Mouse (Mus musculus) kidney, adult 8-10 months (tissue): ENCODE measurements at regions not wholly inside any gene's neighbourhood (a gene's known extent, or its start where the extent isn't known, plus 50 kb on each side); places are given as distances from the start of the nearest gene placed in this dataset.
"Not testable (repeated sequence)": the region's sequence is repeated elsewhere in the genome, so short reads cannot be mapped to it uniquely, and the experiment has no call there.

Experiments used
- DNase-seq, 2 experiments: peaks; one replicate each; pipeline ENCODE4 v3.0.0; 2022

DNA sequence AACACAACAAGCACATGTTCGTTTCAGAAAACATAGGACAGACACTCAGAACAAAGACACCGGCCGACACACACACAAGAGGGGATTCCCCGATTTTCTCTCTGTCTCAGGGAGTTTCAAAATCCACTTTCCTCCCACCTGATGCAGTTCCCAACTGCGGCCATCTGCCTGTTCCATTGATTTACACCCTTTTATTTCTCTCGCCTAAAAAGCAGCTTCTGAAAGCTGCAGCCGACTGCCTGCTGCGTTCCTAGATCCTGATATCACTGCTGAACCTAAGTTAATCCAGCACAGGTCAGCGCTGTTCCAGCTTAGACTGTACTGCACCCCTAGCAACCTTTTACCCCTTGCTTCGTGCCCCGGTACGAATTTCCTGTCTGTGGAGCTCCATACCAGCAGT, 237.0 kb downstream of the Impad1 start:
- DNase-seq, result no peak

DNA sequence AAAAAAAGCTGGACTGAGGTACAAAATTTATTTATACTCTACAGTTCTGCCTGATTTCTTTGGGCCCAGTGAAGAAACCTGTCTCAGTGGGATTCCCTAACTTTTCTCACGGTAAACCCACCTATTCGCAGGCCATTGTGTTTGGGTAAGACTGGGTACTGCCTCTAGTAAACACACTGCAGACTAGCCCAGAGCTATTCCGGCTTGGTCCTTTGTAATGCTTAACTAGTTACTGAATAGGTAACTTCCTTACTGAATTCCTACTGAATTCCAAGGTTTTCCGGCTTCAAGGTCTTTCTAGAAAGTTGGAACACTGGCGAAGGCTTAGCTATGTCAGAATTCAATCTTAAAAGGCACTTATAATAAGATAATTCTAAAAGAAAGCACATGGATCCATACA, 242.9 kb downstream of the Impad1 start:
- DNase-seq, result no peak

DNA sequence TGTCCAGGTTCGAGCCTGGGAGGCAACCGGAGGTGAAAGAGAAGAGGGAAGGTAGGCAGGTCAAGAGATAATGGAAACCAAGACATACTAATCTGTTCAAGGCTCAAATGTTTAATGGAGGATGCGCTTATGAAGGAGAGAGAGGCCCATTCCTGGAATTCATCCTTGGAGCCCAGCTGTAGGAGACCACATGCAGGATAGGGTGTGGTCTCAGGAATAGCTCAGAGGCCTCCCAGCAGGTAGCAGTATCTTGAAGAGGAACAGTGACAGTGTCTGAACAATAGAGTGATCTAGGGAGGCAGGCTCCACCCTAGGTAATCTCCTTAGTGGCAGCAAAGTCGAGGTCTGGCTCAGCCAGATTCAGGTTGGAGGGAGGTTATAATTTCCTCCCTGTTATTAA, 243.3 kb downstream of the Impad1 start:
- DNase-seq, result no peak

DNA sequence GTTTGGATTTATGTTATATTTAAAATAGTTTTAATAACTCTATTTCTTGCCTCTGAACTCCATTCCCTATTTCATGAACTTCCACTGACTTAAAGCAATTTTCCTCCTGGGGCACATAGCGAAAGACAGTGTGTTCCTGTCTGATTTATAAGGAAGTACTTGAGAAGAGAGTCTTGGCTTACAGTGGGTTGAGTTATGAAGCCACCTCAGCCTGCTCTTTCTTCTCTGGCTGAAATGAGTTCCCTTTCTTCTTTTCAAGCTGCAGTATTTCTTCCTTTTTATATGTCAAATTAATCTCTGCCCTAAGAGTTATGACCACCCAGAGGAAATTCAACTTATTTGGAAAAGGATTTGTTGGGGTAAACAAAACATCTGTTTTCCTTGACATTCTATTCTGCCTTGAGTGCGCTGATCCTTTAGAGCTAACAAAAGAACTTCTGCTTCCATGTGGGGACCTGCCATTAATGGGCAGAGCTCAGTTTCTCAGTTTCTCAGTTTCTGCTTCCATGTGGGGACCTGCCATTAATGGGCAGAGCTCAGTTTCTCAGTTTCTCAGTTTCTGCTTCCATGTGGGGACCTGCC, 255.9 kb downstream of the Impad1 start:
- DNase-seq, result no peak

- DNase-seq, result no peak
Measured at GRCm38 (mm10) chr4:4532196-4532595, 261.0 kb downstream of the Impad1 start.

GRCm38 (mm10) chr4:4528311-4528710, 264.8 kb downstream of the Impad1 start:
- DNase-seq, result no peak

DNA sequence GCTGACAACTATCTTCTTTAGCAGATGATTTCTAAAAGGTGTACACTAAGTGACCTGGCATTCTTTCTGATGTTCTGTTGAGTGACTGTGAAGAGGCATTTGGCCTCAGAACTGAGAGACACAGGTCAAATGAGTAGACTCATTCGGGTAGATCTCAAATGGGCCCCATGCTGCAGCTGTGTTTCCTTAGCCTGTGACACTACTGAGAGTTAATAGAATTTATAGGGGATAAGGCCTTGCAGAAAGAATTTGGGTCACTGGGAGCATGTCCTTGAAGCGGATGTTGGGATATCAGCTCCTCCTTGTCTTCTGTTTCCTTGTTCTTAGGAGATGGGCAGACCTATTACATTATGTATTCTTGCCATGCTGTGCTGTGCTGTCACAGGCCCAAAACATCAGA, 271.4 kb downstream of the Impad1 start:
- no peak for DNase-seq

DNA sequence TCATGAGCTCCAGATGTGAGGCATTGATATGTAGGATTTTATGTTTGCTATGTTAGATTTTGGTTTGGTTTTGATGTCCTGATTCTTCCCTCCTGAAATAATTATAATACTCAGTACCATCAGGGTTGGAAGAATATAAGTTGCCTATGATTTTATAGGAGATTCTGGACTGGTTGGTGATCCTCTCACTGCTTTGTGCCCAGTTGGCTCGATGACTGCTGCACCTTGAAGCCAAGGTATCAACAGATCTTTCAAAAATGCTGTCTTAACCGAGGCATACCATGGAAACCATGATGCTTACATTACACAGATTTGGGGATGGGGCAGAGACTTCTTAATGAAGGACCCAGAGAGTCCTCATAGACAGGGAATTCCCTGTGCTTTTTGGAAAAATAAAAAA, 274.4 kb downstream of the Impad1 start:
- no peak for DNase-seq

DNA sequence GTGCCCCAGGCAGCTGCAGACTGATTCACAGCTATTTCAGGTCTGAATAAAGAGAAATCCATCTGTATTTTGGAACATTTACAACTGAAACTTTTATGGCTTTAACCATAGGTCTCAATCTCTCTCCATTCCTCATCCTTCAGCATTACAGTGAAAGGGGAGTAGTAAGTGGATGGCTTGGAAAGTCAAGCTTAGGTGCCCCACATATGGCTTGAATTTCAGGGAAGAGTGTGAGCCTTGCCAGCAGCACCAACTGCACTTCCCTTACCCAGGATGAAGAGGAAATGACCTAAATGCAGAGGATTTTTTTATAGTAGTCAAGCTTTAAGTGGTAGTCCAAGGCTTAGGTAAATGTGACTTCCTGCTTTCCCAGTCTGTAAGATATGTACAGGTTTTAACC, 279.8 kb downstream of the Impad1 start:
- no peak for DNase-seq

DNA sequence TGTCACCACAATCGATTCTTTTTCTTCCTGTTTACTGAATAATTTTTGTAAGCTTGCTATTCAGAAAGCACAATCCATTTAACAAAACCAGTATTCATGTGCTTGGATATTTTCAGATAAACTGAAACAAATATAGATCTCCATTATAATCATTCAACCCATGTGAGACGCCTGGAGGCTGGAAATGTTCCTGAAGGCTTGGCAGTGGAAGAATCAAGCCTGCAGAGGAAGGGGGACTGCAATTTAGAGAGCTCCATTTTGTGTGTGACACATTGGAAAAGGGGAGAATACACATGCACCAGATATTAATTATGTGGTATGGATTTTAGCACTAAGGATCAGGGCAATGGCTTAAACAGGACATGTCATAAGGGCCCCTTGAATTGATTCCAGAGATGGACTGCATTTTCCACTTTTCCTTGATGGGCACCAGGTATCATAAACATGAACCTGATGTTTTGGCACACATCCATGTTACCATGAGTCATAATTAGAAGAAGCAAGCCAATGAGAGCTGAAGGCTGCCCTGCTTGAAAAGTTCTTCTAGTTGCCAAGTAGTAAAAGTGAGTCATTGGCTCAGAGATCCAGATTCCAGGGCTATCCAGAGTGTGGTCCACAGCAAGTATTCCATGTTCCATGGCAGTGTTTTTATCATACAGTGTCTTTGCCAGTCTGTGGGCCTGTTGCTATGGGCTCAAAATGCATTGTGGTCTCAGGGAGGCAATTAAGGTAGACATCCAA, 282.8 kb downstream of the Impad1 start:
- no peak for DNase-seq

- no peak for DNase-seq
Measured at GRCm38 (mm10) chr4:4509296-4509695, 283.9 kb downstream of the Impad1 start.

DNA sequence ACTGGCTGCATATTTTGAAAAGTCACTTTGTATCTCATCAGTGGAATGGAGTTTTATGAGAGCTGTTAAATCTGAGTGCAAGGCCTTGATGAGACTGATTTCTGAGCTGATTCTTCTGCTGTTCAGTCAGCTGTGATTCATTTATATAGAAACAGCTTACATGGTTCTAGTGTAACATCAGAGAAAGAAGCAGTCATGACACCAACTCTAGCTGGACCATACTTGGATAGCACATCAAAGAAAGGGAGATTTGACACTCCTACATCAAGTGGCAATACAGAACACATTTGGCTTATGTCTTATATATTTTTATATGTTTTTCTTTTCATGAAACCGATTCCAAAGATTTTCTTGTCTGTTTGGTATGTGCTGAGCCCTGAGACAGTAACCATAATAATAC, 296.0 kb downstream of the Impad1 start:
- DNase-seq, result no peak

DNA sequence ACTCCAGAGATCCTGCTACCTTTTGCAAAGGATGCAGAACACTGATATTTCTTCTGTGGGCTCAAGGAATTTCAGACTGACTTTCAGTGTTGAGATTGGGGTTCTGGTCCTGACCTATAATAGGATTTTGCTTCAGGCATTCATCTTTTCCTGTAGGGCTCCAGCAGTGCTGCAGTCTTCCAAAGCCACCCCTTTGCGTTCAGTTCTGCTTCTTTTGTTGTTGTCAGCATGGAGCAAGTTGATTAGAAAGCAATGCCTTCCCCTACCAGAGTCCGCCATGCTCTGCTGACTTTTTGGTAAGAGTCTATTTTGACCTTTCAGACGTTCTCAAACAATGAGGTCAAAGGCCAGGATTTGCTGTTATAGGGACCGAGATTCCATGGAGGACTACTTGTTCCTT, 297.0 kb downstream of the Impad1 start:
- no peak for DNase-seq

- no peak for DNase-seq
Measured at GRCm38 (mm10) chr4:4465169-4465714, 327.9 kb downstream of the Impad1 start.

- DNase-seq, result no peak
Measured at GRCm38 (mm10) chr4:4464130-4464700, 328.9 kb downstream of the Impad1 start.

DNA sequence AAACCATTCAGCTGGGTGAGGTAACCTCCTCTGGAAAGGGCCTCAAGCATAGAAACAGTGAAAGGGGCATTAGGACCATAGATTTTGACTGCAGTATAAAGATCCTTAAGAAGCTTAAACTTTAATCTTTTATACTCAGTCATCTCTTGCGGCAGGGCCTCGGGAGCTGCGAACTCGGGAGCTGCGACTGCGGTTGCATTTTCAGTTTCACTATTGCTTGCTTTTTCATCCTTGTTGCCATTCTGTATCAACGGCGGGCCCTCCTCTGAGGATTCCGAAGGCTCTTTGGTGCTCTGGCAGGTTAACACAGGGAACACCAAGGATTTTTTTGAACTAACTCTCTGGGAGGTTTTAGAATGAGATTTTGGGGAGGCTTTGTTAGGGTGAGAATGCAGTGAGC, 333.9 kb downstream of the Impad1 start:
- DNase-seq, result no peak

DNA sequence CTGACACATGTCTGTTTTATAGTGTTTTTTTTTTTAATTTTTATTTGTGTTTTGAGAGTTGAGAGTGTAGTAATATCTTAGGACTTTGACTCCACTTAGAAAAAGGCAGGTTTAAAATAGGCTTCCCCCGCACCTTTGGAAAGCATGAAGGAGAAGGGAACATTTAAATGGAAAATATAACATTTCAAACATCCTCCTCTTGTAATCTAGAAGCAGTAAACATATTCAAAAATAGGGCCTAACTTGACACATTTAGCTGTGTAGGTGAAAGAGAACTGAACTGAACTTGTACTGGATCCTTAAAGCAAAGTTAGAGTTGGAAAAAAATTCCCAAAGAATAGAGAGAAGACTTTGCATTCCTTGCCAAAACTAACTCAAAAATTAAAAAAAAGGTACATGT, 343.1 kb downstream of the Impad1 start:
- no peak for DNase-seq

DNA sequence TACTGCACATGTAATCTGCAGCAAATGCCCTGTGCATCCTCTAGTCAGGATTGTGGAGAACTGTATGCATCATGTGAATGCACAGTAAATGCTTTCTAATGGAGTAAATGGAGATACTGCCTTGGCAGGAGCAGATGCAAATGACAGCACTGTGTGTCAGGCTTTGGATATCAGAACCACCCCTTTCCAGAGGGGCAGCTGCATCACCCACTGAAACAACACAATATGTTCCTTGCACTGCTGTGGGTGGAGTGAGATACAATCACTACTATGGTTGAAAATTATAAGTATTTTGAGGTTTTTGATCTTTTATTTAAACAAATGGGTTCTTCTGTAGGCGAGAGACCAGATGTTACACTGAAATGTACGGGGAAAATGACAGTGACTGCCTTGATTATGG, 350.5 kb downstream of the Impad1 start:
- DNase-seq, result no peak

- DNase-seq, result no peak
Measured at GRCm38 (mm10) chr4:4437559-4437958, 355.6 kb downstream of the Impad1 start.

GRCm38 (mm10) chr4:4424526-4424925, 347.2 kb upstream of the Sdr16c6 start:
- DNase-seq, result not testable (repeated sequence)

- DNase-seq, result no peak
Measured at GRCm38 (mm10) chr4:4403812-4404211, 326.5 kb upstream of the Sdr16c6 start.

DNA sequence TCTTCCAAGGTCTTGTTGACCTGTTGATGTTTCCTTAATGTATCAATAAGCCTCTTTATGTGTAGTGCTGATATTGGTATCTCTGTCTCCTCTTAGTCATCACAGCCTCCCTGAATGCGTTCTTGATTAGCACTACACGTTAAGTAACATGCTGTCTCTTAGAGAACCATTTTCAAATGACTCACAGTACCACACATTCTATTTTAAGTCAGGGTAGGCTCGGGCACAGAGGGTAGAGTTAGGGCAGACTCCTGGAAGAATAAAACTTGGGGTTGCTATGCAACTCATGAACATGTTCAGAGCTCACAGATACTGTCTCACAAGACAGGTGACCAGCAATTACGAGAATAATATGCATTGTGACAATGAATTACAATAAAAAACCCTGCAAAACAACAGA, 320.1 kb upstream of the Sdr16c6 start:
- no peak for DNase-seq

DNA sequence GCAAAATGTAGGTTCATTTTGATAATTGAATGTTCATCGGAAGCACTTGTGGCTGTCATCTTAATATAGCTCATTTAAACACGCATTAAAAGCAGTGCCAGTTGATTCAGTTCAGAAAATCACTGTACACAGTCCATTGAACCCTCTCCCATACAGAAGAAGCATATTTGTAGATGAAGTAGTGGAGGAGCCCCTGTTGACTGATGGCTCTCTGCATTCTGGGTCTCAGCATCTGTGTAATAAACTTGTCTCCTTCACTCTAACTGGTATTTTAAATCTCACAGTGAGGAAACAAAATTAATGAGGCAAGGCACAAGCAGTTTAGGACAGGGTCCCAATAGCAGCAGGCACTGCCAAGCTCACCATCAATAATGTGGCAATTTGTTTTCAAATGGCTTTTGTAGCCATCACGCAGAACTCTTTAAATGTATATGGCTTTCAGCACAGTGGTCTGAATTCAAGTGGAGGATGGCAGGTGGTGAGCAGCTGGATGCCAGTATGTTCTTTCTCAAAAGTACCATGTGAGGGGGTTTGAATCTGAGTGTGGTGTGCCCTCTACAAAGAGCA, 302.8 kb upstream of the Sdr16c6 start:
- DNase-seq, result no peak

DNA sequence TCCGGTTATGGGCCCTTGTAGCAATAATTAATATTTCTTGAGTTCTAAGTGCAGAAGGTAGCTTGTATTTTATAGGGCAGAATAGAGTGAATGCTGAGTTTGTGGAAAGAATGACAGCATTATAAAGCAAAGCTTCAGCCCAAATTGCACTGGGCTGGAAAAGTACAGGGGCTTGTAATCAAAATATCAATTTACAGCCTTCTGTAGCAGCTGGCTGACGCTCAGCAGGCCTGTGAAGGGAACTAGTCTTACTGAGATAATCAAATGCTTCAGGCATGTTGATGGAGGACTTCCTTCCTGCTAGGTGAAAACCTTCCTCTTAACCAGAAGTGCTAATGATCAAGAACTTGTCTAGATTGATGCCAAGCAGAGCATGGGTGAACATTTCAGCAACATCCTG, 257.9 kb upstream of the Sdr16c6 start:
- DNase-seq, result no peak
